13 mouse cellular contexts compared by ENCODE assay signal in genomic region chr10:26893091-26893490, GRCm38 (mm10).
A peak's percentile ranks its signal among the peaks of the same experiment; 100 is the strongest.
DNase-seq lines count a peak whose midpoint lies in the region.
"Had no signal": no experiment of that assay in that cellular context is flagged by ENCODE, and none has a peak within 500 bp of the region (broad histone marks: within the 10 kb centered on the region; RNA-seq: fewer than 3 reads in every experiment).

No protein-coding gene starts in this region.

- peak; percentile 35 for DNase-seq in kidney, adult 11 months
- no peak for DNase-seq in kidney, postnatal 4 days
- peak; percentile 87 for DNase-seq in Muller cell, postnatal 12 days (ENCODE audit: inconsistent ontology term)
- peak; percentile 28 for DNase-seq in adrenal gland, postnatal 25 days
- DNase-seq in kidney, postnatal 25 days, result peak; percentile 47 to 58
- DNase-seq in urinary bladder, adult 2 months (ENCODE audit: low spot score), result no peak
- DNase-seq in cerebellum, adult 11 months, result no peak
- DNase-seq: B cell, adult 2 months; forebrain, postnatal 0 days; liver, embryonic 13.5 days; lung, embryonic 14.5 days; lung, postnatal 36 days; thymus, postnatal 25 days had no signal

Comparison
In these comparisons a context has a peak if more than half of its experiments do, and no peak if none do; other contexts are left out.
1. DNase-seq: peak in kidney, adult 11 months (single experiment), Muller cell, postnatal 12 days (single experiment), adrenal gland, postnatal 25 days (single experiment) and kidney, postnatal 25 days (2 of 2); none in kidney, postnatal 4 days (0 of 2), urinary bladder, adult 2 months (single experiment) and cerebellum, adult 11 months (single experiment).